Mouse (Mus musculus) cerebral cortex, adult 2 months (tissue): ENCODE measurements around the gene Simc1.

Source experiments
- WGBS: fragments of 180-500 bp; shearing (Covaris S2); methylation state at CpG from one replicate; pipeline ENCODE4 v1.1.7; 2018; 5-methylcytosine and 5-hydroxymethylcytosine counted together

Gene Simc1

GRCm38 (mm10) chr13:54589996-54590951 is 86.7 kb downstream of the Simc1 start, which contains the start of the genes Nop16 and Higd2a:
TSS of gene Nop16 (minus strand) at chr13:54590090.
TSS of gene Higd2a (plus strand) at chr13:54590207.
- WGBS = under 1% methylated on average over 51 of the region's 51 CpGs

DNA sequence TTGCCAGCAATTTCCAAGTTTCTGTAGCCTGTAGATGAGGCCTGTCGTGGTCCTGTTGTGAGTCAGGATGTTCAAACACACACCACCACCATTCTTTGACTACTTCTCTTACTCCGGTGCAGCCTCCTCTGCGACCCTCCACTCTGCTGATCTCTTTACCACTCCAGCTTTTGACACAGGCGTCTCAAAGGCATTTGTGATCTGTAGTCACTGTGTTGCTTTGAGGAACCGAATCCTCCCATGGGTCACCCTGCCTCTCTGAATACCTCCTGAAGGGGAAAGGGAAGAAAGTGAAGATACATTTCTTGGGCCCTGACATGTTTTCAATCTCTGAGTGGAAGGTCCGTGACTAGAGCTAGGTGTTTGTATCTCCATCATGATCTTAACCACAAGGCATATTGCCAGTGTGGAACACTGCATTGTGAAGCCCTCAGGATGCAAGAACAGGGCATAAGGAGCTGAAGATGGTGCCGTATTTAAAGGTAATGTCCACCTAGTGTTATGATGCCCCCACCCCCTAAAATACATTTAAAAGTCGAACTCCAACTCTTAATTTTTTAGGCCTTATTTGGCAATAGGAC is 88.3 kb downstream of the Simc1 start:
- 67% methylated on average over 8 of the region's 8 CpGs for WGBS

DNA sequence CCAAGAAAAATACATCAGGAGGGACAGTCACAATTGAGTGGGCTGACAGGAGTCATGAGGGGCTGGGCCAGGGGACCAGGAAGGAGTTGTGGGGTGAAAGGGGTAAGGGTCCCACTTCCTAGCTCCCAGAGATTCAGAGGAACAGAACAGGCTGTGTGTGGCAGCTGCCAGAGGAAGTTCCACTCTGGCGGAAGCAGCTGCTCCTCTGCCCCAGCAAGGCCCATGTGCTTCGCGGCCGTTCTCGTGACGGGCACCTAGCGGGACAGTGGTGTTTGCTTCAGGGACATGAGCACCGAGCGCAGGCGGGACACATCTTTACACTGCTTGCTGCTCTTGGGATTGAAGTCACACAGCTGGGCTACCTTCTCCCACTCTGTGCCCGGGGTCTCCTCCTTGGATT is 90.0 kb downstream of the Simc1 start:
- 80% methylated on average over 11 of the region's 11 CpGs for WGBS

GRCm38 (mm10) chr13:54596107-54596690 is 92.6 kb downstream of the Simc1 start:
- WGBS = 67% methylated on average over 8 of the region's 8 CpGs

- WGBS = 56% methylated on average over 5 of the region's 5 CpGs
These were observed 93.3 kb downstream of the Simc1 start for GRCm38 (mm10) chr13:54596870-54597269.

DNA sequence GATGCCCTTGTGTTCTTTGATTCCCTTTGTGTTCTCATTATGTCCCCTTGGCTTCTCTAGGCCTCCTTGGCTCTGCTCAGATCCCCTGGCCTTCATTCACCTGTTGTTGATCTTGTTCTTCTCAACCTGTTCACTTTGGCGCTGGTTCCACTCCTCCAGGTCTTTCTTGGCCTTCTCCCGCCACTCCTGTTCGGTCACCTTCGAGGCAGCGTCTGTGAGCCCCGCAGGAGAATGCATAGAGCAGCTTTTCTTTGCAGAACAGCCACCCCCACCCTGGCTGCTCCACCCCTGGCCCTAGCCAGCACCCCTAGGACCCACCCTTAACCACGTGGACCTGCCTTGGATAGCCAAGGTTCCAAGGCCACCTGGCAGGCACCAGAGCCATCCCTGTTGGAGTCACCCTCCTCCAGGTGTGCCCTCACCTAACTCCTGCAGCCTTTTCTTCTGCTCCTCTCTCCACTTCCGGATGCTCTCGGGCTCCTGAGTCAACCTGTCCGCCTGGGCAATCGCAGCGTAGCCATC is 95.1 kb downstream of the Simc1 start:
- WGBS = 89% methylated on average over 12 of the region's 12 CpGs
